Mouse (Mus musculus) MN1 (cell line): ENCODE results near the gene Plekhm3.
"Not testable (repeated sequence)": the region's sequence is repeated elsewhere in the genome, so short reads cannot be mapped to it uniquely, and the experiment has no call there.

Experiments used
- DNase-seq: peaks from one replicate; pipeline ENCODE4 v3.0.0-alpha.2; 2016; ENCODE audit warnings: low spot score

Gene Plekhm3

GRCm38 (mm10) chr1:64956479-64956961, at the start of gene Plekhm3:
Gene Plekhm3 (minus strand): TSS chr1:64956824.
- DNase-seq, result peak; percentile 90

- no peak for DNase-seq
Observed at GRCm38 (mm10) chr1:65005575-65005974, 49.0 kb upstream of the Plekhm3 start.

- DNase-seq, result no peak
Observed at GRCm38 (mm10) chr1:65004526-65004925, 47.9 kb upstream of the Plekhm3 start.

- DNase-seq, result peak; percentile 79
Observed at GRCm38 (mm10) chr1:64993206-64993605, 36.6 kb upstream of the Plekhm3 start.

- DNase-seq, result no peak
Observed at GRCm38 (mm10) chr1:64988176-64988575, 31.6 kb upstream of the Plekhm3 start.

GRCm38 (mm10) chr1:64986120-64986519, 29.5 kb upstream of the Plekhm3 start:
- peak; percentile 53 for DNase-seq

GRCm38 (mm10) chr1:64983247-64983646, 26.6 kb upstream of the Plekhm3 start:
- no peak for DNase-seq

- DNase-seq, result no peak
Observed at GRCm38 (mm10) chr1:64978321-64978799, 21.7 kb upstream of the Plekhm3 start.

GRCm38 (mm10) chr1:64975346-64975745, 18.7 kb upstream of the Plekhm3 start:
- DNase-seq, result no peak

- no peak for DNase-seq
Observed at GRCm38 (mm10) chr1:64970685-64971084, 14.1 kb upstream of the Plekhm3 start.

- DNase-seq, result peak; percentile 45
Observed at GRCm38 (mm10) chr1:64957021-64957489, 431 bp upstream of the Plekhm3 start.

GRCm38 (mm10) chr1:64954786-64955185, 1.8 kb downstream of the Plekhm3 start:
- DNase-seq, result not testable (repeated sequence)

- no peak for DNase-seq
Observed at GRCm38 (mm10) chr1:64950271-64950670, 6.4 kb downstream of the Plekhm3 start.

- DNase-seq, result no peak
Observed at GRCm38 (mm10) chr1:64949377-64949776, 7.2 kb downstream of the Plekhm3 start.

- no peak for DNase-seq
Observed at GRCm38 (mm10) chr1:64946106-64946505, 10.5 kb downstream of the Plekhm3 start.

GRCm38 (mm10) chr1:64945214-64945785, 11.3 kb downstream of the Plekhm3 start:
- peak; percentile 46 for DNase-seq

GRCm38 (mm10) chr1:64944746-64945145, 11.9 kb downstream of the Plekhm3 start:
- DNase-seq, result no peak

- DNase-seq, result no peak
Observed at GRCm38 (mm10) chr1:64942006-64942755, 14.4 kb downstream of the Plekhm3 start.

GRCm38 (mm10) chr1:64938907-64939306, 17.7 kb downstream of the Plekhm3 start:
- DNase-seq, result no peak

- no peak for DNase-seq
Observed at GRCm38 (mm10) chr1:64937692-64938091, 18.9 kb downstream of the Plekhm3 start.

GRCm38 (mm10) chr1:64932921-64933320, 23.7 kb downstream of the Plekhm3 start:
- no peak for DNase-seq

GRCm38 (mm10) chr1:64930124-64930523, 26.5 kb downstream of the Plekhm3 start:
- no peak for DNase-seq

GRCm38 (mm10) chr1:64929673-64930072, 27.0 kb downstream of the Plekhm3 start:
- DNase-seq, result no peak
